Mouse (Mus musculus): ENCODE results near the gene Fam221a. TPM values are rescaled to one million over a fixed set of nuclear protein-coding genes. Genes with fewer than 3 reads are reported as not detected.

Fam221a gene
- 1 to 10 TPM; 1.9 to 2.5 TPM for total RNA-seq (2021)
- long read RNA-seq, experiment 1, partial matches to known transcripts, result 1 of 3 reads
- long read RNA-seq, experiment 1, other reads (novel, unspliced or antisense), result 0 of 3 reads
- long read RNA-seq, experiment 2, partial matches to known transcripts, result 0 of 1 reads
- long read RNA-seq, experiment 2, other reads (novel, unspliced or antisense), result 0 of 1 reads

- DNase-seq, result peak; percentile 89 to 92
Observed at GRCm38 (mm10) chr6:49367159-49368054, at the start of gene Fam221a. Gene Fam221a, plus strand, starts transcription at chr6:49367739.

- peak; percentile 99 for DNase-seq
Observed at GRCm38 (mm10) chr6:49318966-49319594, 48.5 kb upstream of the Fam221a start, which contains the start of gene Ccdc126. Gene Ccdc126, plus strand, starts transcription at chr6:49319274.

DNA sequence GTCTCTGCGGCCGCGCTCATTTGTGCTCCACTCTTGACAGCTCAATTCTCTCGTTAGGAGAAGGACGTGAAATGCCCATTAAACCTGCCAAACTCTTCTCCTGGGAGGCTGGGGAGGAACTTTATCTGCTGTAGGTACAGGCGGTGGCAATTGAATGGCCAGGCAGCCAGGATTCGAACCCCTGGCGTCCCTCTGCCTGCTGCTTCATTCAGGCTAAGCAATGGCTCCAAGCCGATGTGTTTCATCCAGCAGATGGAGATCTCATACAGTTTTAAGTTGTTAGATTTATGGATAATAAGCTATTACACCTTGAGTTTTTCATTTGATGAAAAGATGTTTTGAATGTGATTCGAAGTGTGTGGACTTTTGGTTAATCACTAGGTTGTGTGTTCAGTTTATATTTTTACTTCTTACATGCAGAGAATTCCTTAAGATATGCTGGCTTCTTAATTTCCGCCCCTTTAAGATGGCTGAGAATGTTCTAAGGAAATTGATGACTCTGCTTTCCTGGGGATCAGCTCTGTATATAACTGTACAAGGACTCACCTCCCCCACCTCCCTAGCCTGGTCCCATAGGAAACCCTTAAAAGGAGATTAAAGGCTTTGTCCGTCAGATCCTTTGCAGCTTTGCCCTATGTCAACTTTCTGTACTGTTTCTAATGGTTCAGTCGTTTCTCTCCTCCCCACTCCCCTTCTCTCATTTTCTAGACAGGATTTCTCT is 47.8 kb upstream of the Fam221a start:
- no peak for DNase-seq

DNA sequence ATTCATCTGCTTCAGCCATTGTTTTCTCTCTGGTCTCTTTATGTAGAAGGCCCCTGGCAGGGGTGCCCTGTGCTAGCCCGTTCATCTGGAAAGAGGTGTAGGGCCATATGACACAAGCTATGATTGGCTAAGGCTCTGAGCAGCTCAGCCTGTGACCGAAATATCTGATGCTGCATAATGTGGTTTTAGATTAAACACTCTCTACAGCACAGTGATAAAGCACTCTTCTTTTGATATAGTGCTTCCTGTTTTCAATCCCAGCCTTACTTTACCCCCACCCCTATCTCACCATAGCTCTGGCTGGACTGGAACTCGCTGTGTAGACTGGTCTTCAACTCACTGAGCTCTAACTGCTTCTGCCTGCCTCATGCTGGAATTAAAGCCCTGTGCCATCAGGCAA is 46.2 kb upstream of the Fam221a start:
- DNase-seq, result no peak

GRCm38 (mm10) chr6:49322056-49322455 is 45.5 kb upstream of the Fam221a start:
- no peak for DNase-seq

- peak; percentile 9 to 13 for DNase-seq
Observed at GRCm38 (mm10) chr6:49322986-49323385, 44.6 kb upstream of the Fam221a start.

GRCm38 (mm10) chr6:49324528-49324927 is 43.0 kb upstream of the Fam221a start:
- DNase-seq, result no peak

DNA sequence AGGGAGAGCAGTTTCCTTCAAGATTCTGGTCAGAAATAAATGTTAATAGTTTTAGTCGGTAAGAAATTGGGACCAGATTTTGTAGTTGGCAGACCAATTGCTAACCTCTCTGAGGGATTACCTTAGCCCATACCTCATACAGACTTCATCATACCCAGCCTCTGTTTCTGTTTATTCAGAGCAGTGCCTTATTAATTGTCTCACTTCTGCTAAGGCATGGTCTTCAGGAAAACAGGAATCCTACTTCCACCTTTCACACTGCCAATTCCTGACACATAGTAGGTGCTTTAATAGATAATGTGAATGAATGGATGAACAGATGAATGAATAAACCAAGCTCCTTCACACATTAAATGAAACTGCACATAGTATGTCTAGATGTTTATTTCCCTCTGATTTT is 42.2 kb upstream of the Fam221a start:
- DNase-seq, result no peak

DNA sequence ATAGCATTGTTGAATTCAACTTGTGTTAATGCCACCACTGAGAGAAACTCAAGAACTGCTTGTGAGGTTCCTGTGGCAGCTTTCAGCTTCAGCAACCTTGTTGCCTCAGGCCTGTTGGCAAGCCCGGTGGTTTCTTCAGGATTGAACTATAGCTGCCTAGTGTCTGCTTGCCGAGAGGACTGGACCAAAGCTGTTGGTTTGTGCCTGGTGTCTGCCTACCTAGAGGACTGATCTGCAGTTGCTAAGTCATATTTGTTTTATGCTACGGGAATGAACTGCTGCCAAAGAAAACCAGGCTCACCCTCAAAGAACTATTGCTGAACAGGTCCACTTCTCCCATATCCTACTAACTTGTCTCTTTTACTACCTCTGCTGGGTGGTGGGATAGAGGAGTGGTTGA is 40.7 kb upstream of the Fam221a start:
- no peak for DNase-seq

DNA sequence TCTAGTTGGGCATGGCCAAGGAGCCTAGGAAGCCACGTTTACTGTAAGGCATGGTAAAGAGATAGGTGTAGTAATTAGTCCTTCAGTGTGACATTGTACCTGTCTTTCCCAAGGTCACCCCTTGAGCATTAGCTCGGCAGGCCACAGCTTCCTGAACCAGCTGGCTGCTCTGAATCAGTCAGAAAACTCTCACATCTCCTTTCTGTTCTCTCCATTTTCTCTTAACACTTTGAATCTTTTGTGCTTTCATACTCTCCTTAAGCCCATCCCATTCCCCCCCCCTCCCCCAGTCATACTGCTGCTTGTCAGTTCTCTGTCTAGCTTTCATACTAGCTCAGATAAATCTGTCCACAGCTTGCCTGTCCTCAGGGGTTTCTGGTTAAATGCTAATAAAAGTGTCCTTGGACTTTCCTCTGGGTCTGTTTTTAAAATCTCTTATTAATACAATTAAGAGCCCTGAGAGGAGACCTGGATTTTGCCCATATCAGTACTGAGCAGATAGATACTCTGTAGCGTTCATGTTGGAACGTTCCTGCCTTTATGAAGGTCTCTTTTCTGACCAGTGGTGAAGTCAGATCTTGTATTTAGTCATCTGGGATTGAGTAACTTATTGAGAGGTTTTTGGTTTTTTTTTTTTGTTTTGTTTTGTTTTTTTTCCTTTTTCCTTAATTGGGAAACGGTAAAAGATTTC is 36.0 kb upstream of the Fam221a start:
- DNase-seq, result no peak

GRCm38 (mm10) chr6:49332060-49332370 is 35.5 kb upstream of the Fam221a start:
- DNase-seq, result peak; percentile 12 to 13

GRCm38 (mm10) chr6:49338566-49338965 is 29.0 kb upstream of the Fam221a start:
- no peak for DNase-seq

DNA sequence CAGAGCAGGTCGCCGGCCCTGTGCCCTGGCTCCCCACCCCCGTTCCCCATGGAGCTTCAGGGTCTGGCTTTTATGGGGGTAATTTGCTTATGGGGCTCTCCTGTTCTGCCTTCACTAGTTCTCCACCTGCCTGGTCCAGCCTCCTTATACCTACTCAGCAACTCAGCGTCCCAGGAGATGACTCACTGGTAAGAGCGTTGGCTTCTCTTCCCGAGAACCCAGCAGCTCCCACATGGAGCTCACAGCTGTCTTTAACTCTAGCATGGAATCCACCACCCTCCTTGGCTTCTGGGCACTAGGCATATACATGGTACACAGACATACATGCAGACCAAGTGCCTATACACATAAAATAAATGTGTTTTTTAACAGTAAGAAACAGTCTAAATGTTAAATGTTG is 28.4 kb upstream of the Fam221a start:
- no peak for DNase-seq

- DNase-seq, result no peak
Observed at GRCm38 (mm10) chr6:49343737-49344469, 23.6 kb upstream of the Fam221a start.

DNA sequence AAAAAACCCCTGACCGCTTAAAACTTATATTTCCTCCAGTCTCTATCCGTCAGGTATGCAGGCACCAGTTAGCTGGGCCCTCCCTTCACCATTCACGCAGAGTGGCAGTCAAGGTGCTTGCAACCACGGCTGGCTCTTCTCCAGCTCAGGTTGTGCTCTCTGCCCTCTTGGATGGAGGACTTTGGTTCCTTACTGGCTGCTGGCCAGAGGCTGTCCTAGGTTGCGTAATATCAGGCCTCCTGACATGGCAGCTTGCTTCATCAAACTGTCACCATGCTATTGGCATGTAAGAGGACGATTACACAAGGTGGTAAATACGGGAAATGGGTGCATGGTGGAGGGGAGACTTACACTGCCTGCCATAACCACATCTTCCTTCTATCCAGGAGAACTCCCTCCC is 17.7 kb upstream of the Fam221a start:
- peak; percentile 20 to 40 for DNase-seq

DNA sequence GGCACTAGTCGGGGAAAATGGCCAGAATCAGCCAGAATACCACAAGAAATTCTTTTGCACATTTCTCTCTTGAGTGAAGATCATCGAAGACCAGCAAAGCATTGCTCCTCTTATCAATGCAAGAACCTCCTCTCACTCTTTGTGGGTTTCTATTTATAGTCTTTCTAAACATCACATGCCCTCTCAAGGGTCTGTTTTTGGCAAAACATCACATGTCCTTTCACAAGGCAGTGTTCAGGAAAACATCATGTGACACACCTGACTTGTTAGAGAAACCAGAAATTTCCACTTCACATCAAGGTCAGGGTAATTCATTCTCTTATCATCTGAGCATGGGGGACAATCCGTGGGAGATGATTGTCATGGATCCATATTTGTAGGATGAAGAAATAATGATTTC is 12.9 kb upstream of the Fam221a start:
- DNase-seq, result no peak

GRCm38 (mm10) chr6:49355171-49355570 is 12.4 kb upstream of the Fam221a start:
- DNase-seq, result no peak

- DNase-seq, result no peak
Observed at GRCm38 (mm10) chr6:49360420-49360819, 7.1 kb upstream of the Fam221a start.

- DNase-seq, result no peak
Observed at GRCm38 (mm10) chr6:49368212-49368611, 673 bp downstream of the Fam221a start.

DNA sequence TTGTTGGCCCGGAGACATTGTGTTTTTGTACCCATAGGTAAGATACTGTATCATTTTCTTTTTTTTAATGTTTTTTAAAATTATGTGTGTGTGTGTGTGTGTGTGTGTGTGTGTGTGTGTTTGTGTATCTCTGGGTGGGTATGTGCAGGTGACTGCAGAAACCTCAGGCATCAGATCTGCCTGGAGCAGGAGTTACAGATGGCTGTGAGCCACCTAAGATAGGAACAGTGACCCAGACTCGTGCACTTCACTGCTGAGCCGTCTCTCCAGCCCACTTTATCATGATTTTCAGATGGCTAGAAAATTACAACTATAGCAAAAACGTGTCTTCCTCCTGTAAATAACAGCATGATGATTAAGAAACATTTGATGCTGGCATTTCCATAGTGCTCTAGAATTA is 5.2 kb downstream of the Fam221a start:
- no peak for DNase-seq

GRCm38 (mm10) chr6:49373943-49374342 is 6.4 kb downstream of the Fam221a start:
- DNase-seq, result no peak
